Mouse (Mus musculus) hindbrain, embryonic 14.5 days (tissue): ENCODE data around the gene Pou2f2. TPM values are rescaled to one million over a fixed set of nuclear protein-coding genes. Genes with fewer than 3 reads are reported as not detected.
A peak's percentile ranks its signal among the peaks of the same experiment; 100 is the strongest.

ENCODE experiments used
- ATAC-seq: fragments of 200-750 bp; cut with Nextera tagmentation; 2 replicates; pipeline ENCODE4 v1.8.0; 2017; ENCODE audit warnings: moderate number of reproducible peaks, mild to moderate bottlenecking, moderate TSS enrichment, moderate library complexity; ENCODE audit not compliant: low FRiP score
- DNase-seq: peaks from one replicate; pipeline ENCODE4 v3.0.0-alpha.2; 2015; ENCODE audit warnings: low spot score
- H3K27ac ChIP-seq: fragments of 300-500 bp; sonication (generic); 2 replicates; pipeline ENCODE4 v1.5.1; 2014; ENCODE audit warnings: mild to moderate bottlenecking, moderate library complexity
- H3K27me3 ChIP-seq: fragments of 300-500 bp; sonication (generic); 2 replicates; pipeline ENCODE4 v1.6.1; 2014; ENCODE audit warnings: mild to moderate bottlenecking, low read length, mixed read lengths; ENCODE audit not compliant: control insufficient read depth, insufficient read depth
- H3K36me3 ChIP-seq: fragments of 300-500 bp; sonication (generic); replicated peaks from 2 replicates; pipeline ENCODE4 v1.6.1; 2014; ENCODE audit not compliant: control insufficient read depth, insufficient read depth
- H3K4me1 ChIP-seq: fragments of 300-500 bp; sonication (generic); replicated peaks from 2 replicates; pipeline ENCODE4 v1.6.1; 2014; ENCODE audit warnings: antibody characterized with exemption, low read length, mixed read lengths; ENCODE audit not compliant: control insufficient read depth, insufficient read depth
- H3K4me2 ChIP-seq: fragments of 300-500 bp; sonication (generic); replicated peaks from 2 replicates; pipeline ENCODE4 v1.6.1; 2014; ENCODE audit warnings: mild to moderate bottlenecking, moderate library complexity
- H3K4me3 ChIP-seq: fragments of 300-500 bp; sonication (generic); replicated peaks from 2 replicates; pipeline ENCODE4 v1.5.1; 2014; ENCODE audit warnings: mild to moderate bottlenecking, low read length
- H3K9ac ChIP-seq: fragments of 300-500 bp; sonication (generic); 2 replicates; pipeline ENCODE4 v1.6.1; 2014
- H3K9me3 ChIP-seq: fragments of 300-500 bp; sonication (generic); 2 replicates; pipeline ENCODE4 v1.6.1; 2016; ENCODE audit warnings: low read length; ENCODE audit not compliant: control insufficient read depth
- WGBS: fragments of 180-500 bp; shearing (Covaris S2); extraction: QIAGEN DNeasy Blood & Tissue Kit; methylation state at CpG from one replicate; pipeline ENCODE4 v1.1.7; 2014; 5-methylcytosine and 5-hydroxymethylcytosine counted together
- polyA plus RNA-seq: library from polyadenylated mRNA; unstranded; fragments of >200 nt; fragmentation: Nextera tagmentation; extraction: Ambion mirVana; gene quantifications from 2 replicates; pipeline ENCODE4 v1.2.1, GENCODE M21; 2014

The Pou2f2 gene
- polyA plus RNA-seq, 1 experiment from 2014 or later, result 31.8 TPM

DNA sequence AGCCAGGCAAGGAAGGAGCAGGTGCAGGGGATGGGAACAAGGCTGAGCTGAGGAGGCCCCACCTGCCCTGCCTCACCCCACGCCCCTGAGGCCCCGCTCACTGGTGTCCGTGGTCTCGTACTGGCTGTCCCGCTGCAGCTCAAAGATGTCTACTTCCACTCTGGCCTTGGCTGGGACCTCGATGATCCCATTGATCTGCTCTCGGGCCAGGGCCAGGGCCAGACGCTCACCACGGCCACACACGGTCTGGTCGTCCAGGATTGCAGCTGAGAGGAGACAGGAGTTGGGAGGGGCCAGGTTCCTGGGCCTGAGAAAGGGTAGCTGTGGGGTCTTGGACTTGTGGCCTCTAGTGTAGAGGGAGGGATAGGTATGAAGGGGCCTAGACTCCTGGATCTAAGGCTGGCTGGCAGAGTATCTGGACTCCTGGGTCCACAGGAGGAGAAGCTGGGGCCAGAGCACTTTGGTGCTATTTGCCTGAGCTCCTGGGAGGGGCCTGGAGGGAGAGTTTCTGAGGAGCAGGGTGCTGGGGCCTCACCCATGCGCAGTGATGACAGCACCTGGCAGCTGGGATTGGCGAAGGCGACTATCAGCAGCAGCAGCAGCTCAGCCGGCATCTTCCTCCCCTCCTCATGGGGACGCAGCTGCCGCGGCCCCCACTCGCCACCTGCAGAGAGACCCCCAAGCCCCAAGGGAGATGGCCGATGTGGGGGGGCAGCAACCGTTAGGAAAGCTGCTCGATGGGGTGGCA lies 111.4 kb downstream of the Pou2f2 start:
- Histone ChIP-seq H3K4me1 (peaks cover 38% of the 10 kb centered on the region), H3K9ac (peak overlapping the region; percentile 31; the same call in 1 of the 2 replicates), H3K27ac (peak overlapping the region; percentile 14; the same call in 1 of the 2 replicates)

DNA sequence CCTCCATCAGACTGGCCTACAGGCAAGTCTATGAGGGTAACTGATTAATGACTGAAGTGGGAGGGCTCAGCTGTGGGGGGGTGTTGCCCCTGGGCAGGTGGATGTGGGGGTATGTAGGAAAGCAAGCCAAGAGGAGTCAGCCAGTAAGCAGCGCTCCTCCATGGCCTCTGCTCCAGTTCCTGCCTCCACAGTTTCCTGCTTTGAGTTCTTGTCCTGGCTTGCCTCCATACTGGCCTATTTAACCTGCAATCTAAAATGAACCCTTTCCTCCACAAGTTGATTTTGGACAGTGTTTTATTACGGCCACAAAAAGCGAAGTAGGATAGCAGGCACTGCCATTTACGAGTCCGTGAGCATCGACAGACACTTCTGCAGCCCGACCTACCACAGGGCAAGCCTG lies 112.2 kb downstream of the Pou2f2 start:
- no peak overlapping the region for H3K4me2 ChIP-seq
- H3K9ac ChIP-seq, result no peak overlapping the region
- no peaks in the 10 kb centered on the region for H3K27me3 ChIP-seq
- H3K4me3 ChIP-seq, result no peak overlapping the region
- peaks cover 68% of the 10 kb centered on the region for H3K36me3 ChIP-seq
- WGBS, result 97% methylated on average over 7 of the region's 7 CpGs
- ATAC-seq (no peak), DNase-seq (no peak)
- H3K27ac ChIP-seq, result no peak overlapping the region
- no peaks in the 10 kb centered on the region for H3K9me3 ChIP-seq
- H3K4me1 ChIP-seq, result peaks cover 37% of the 10 kb centered on the region

More for the DNA sequence above, 111.4 kb downstream of the Pou2f2 start:
- Histone ChIP-seq H3K27me3 (no peaks in the 10 kb centered on the region), H3K9me3 (no peaks in the 10 kb centered on the region), H3K36me3 (peaks cover 60% of the 10 kb centered on the region), H3K4me2 (peak overlapping the region; percentile 96), H3K4me3 (0 out of 2 replicates have a peak overlapping the region, but pooled peaks have one; percentile 3)
- DNase-seq (no peak), ATAC-seq (no peak)
- 81% methylated on average over 22 of the region's 22 CpGs for WGBS

DNA sequence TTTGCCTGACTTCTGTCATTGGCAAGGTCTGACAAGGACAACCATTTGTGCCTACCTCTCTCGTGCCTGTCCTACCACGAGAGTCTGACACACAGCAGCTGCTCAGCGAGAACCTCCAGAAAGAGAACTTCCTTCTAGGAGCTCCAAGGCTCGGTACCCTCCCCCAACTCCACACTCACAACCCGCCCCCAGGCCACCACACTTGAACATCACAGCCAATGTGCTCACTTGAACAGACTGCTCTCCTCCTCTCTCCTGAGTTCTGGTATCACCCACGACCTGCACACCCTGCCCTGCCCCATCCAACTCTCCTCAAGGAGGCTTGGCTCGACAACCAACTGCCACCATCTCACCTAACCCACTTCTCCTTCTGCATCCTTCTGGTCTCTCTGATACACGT lies 115.6 kb downstream of the Pou2f2 start:
- no peaks in the 10 kb centered on the region for H3K9me3 ChIP-seq
- no peak overlapping the region for H3K27ac ChIP-seq
- no peaks in the 10 kb centered on the region for H3K27me3 ChIP-seq
- no peak for DNase-seq
- peaks cover 97% of the 10 kb centered on the region for H3K36me3 ChIP-seq
- WGBS, result 92% methylated on average over 8 of the region's 8 CpGs
- peaks cover 11% of the 10 kb centered on the region for H3K4me1 ChIP-seq
- no peak for ATAC-seq
- no peak overlapping the region for H3K4me3 ChIP-seq
- H3K9ac ChIP-seq, result no peak overlapping the region
- H3K4me2 ChIP-seq, result no peak overlapping the region

DNA sequence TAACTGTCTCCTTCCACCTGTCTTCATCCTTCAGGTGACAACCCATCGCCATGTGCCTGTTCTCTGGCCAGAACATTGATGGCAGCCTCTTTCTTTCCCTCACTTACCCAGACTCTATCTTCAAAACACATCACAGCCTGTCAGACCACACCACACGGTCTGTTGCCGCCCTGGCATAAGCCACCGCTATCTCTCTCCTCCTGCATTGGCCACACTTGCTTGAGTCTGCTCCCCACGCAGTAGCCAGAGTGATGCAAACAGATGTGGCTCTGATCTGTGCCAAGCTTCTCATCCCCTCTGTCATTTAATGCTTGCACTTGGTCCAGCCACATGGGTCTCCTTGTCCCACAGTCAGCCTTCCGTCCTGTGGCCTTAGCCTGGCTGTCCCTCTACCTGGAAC lies 116.2 kb downstream of the Pou2f2 start:
- Histone ChIP-seq H3K4me3 (no peak overlapping the region), H3K9me3 (no peaks in the 10 kb centered on the region), H3K36me3 (peaks cover 98% of the 10 kb centered on the region), H3K27me3 (no peaks in the 10 kb centered on the region), H3K9ac (no peak overlapping the region), H3K27ac (no peak overlapping the region), H3K4me2 (no peak overlapping the region), H3K4me1 (peaks cover 5% of the 10 kb centered on the region)
- ATAC-seq, result no peak
- no peak for DNase-seq
- WGBS, result 93% methylated on average over 6 of the region's 6 CpGs

DNA sequence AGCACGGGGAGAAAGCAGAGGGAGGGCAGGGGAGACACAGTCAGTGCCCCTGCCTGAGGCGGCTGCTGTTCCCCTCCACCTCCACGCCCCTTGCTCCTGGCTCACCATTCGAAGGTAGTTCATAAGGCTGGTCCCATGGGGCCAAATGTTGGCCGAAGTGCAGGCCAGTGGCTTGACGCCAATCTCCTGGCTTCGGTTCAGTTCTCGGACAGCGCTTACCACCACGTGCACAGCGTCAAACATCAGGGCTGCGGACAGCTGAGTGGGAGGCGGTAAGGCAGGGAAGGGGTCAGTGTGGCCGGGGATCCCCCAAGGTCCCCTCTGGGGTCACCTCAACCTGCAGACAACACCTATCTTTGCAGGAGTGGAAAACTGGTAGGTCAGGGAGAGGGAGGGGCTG lies 120.7 kb downstream of the Pou2f2 start:
- H3K9me3 ChIP-seq, result no peaks in the 10 kb centered on the region
- no peak for ATAC-seq
- no peaks in the 10 kb centered on the region for H3K4me1 ChIP-seq
- WGBS, result 95% methylated on average over 14 of the region's 14 CpGs
- no peaks in the 10 kb centered on the region for H3K27me3 ChIP-seq
- no peak for DNase-seq
- no peak overlapping the region for H3K4me2 ChIP-seq
- no peak overlapping the region for H3K27ac ChIP-seq
- peaks cover 100% of the 10 kb centered on the region for H3K36me3 ChIP-seq
- H3K4me3 ChIP-seq, result no peak overlapping the region
- H3K9ac ChIP-seq, result no peak overlapping the region

DNA sequence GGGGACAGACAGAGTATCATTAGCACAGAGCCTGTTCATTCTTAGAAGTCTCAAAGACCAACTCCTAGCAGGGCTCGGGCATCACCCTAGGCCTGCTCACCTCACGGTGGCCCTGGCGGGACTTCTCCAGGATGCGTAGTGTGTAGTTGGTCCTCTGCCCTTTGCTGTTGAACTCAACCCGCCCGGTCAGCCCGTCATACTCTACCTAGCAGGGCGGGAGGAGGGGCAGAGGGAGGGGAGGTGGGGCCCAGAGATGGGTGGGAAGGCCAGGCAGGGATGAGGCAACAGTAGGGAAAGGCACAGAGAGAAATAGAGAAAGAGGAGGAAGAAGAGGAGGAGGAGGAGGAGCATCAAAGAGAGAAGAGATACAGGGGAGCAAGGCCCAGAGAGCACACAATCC lies 121.1 kb downstream of the Pou2f2 start:
- WGBS, result 95% methylated on average over 8 of the region's 8 CpGs
- H3K9ac ChIP-seq, result no peak overlapping the region
- H3K4me2 ChIP-seq, result no peak overlapping the region
- H3K9me3 ChIP-seq, result no peaks in the 10 kb centered on the region
- no peaks in the 10 kb centered on the region for H3K4me1 ChIP-seq
- H3K27ac ChIP-seq, result no peak overlapping the region
- 0 out of 2 replicates have a peak, but pooled peaks have one; percentile 6 for ATAC-seq
- no peaks in the 10 kb centered on the region for H3K27me3 ChIP-seq
- no peak for DNase-seq
- peaks cover 100% of the 10 kb centered on the region for H3K36me3 ChIP-seq
- no peak overlapping the region for H3K4me3 ChIP-seq

DNA sequence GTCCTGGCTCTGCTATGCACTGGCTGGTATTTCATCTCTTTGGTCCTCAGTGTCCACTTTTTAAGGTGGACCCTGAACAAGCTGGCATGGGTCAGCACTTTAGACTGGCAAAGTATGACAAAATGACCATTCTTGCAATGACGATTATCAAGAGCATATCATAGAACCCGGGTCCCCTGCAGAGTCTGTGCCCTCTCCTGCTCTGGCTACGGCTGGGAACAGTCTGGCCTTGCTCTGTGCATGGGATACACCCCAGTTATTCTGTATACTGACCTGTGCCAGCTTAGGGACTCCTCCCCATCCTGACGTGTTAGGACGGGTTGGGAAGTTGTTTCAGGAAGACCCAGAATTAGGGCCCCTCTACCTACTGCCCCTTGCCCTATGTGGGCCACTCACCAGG lies 121.6 kb downstream of the Pou2f2 start:
- H3K9me3 ChIP-seq, result no peaks in the 10 kb centered on the region
- 91% methylated on average over 5 of the region's 5 CpGs for WGBS
- ATAC-seq (no peak), DNase-seq (no peak)
- H3K27me3 ChIP-seq, result no peaks in the 10 kb centered on the region
- no peak overlapping the region for H3K27ac ChIP-seq
- H3K9ac ChIP-seq, result no peak overlapping the region
- H3K4me1 ChIP-seq, result no peaks in the 10 kb centered on the region
- no peak overlapping the region for H3K4me2 ChIP-seq
- no peak overlapping the region for H3K4me3 ChIP-seq
- peaks cover 100% of the 10 kb centered on the region for H3K36me3 ChIP-seq

DNA sequence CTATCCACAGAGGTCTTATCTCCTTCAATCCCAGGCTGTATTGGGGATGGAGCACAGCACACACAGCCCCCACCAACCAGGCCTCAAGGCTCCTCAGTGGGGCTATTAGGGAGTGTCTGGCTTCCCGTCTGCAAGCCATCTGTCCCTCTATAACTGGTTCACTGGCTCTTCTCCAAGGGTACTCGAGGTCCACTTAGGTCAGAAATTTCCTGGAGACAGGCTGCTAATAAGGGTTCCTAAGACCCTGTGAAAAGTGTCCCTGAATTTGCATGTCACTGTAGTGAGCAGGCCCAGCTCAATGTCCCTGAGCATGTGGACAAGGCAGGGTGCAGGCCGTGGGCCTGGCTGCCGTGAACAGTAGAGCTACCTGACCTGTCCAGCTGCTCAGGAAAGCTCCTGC lies 122.6 kb downstream of the Pou2f2 start:
- H3K9me3 ChIP-seq, result no peaks in the 10 kb centered on the region
- no peaks in the 10 kb centered on the region for H3K27me3 ChIP-seq
- H3K4me2 ChIP-seq, result no peak overlapping the region
- no peaks in the 10 kb centered on the region for H3K4me1 ChIP-seq
- ATAC-seq (no peak), DNase-seq (no peak)
- no peak overlapping the region for H3K4me3 ChIP-seq
- H3K27ac ChIP-seq, result no peak overlapping the region
- WGBS, result 84% methylated on average over 4 of the region's 4 CpGs
- H3K9ac ChIP-seq, result no peak overlapping the region
- H3K36me3 ChIP-seq, result peaks cover 99% of the 10 kb centered on the region

DNA sequence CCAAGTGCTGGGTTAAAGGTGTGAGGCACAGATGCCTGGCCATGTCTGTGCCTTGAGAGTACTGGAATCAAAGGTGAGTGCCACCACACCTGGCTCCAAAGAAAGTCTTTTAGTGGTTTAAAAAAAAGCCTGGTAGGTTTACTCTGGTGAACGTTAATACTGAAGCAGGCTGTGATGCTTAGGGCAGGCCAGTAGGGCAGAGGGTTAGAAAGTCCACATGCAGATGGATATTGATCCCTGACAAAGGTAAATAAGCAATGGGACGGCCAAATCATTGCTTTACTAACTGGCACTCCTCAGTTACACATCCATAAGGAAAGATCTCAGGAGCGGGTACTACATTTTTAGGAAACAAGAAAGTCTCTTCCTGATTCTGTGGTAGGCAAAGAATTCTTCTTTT lies 126.9 kb downstream of the Pou2f2 start:
- Histone ChIP-seq H3K4me3 (no peak overlapping the region), H3K4me1 (no peaks in the 10 kb centered on the region), H3K4me2 (no peak overlapping the region), H3K27me3 (no peaks in the 10 kb centered on the region), H3K9me3 (no peaks in the 10 kb centered on the region), H3K9ac (no peak overlapping the region), H3K36me3 (peaks cover 97% of the 10 kb centered on the region), H3K27ac (no peak overlapping the region)
- no peak for ATAC-seq
- 91% methylated on average over 3 of the region's 3 CpGs for WGBS
- DNase-seq, result no peak
